Mouse (Mus musculus) cerebellum, adult 11 months (tissue): ENCODE measurements at regions not wholly inside any gene's neighbourhood (a gene's known extent, or its start where the extent isn't known, plus 50 kb on each side); places are given as distances from the start of the nearest gene placed in this dataset.

Source experiments
- DNase-seq: peaks from one replicate; pipeline ENCODE4 v3.0.0; 2022

GRCm38 (mm10) chr6:44092336-44092735 is 426.3 kb upstream of the Tpk1 start:
- DNase-seq: peak; percentile 1

GRCm38 (mm10) chr6:44081922-44082552 is 416.0 kb upstream of the Tpk1 start:
- no peak for DNase-seq

GRCm38 (mm10) chr6:44073124-44073523 is 407.0 kb upstream of the Tpk1 start:
- no peak for DNase-seq

GRCm38 (mm10) chr6:44067841-44068240 is 401.8 kb upstream of the Tpk1 start:
- no peak for DNase-seq
